Mouse (Mus musculus) neural tube, embryonic 11.5 days (tissue): Measurements from ENCODE around the gene Raet1e. TPM values are rescaled to one million over a fixed set of nuclear protein-coding genes. Genes with fewer than 3 reads are reported as not detected.
"Not testable (repeated sequence)": the region's sequence is repeated elsewhere in the genome, so short reads cannot be mapped to it uniquely, and the experiment has no call there.

Experiments
- ATAC-seq: fragments of 200-750 bp; cut with Nextera tagmentation; 2 replicates; pipeline ENCODE4 v1.8.0; 2017; ENCODE audit warnings: moderate number of reproducible peaks, mild to moderate bottlenecking, moderate TSS enrichment, moderate library complexity; ENCODE audit not compliant: insufficient read depth, low FRiP score, low TSS enrichment
- DNase-seq: peaks from one replicate; pipeline ENCODE4 v3.0.0-alpha.2; 2015; ENCODE audit warnings: low spot score
- H3K27ac ChIP-seq: fragments of 300-500 bp; sonication (generic); 2 replicates; pipeline ENCODE4 v1.5.1; 2014; ENCODE audit warnings: low read depth, mild to moderate bottlenecking, low read length
- H3K27me3 ChIP-seq: fragments of 300-500 bp; sonication (generic); 2 replicates; pipeline ENCODE4 v1.6.1; 2014; ENCODE audit warnings: mild to moderate bottlenecking, low read length, mixed read lengths; ENCODE audit not compliant: control insufficient read depth, insufficient read depth
- H3K36me3 ChIP-seq: fragments of 300-500 bp; sonication (generic); 2 replicates; pipeline ENCODE4 v1.6.1; 2014; ENCODE audit warnings: mild to moderate bottlenecking, low read length, moderate library complexity, mixed read lengths; ENCODE audit not compliant: control insufficient read depth, insufficient read depth
- H3K4me1 ChIP-seq: fragments of 300-500 bp; sonication (generic); 2 replicates; pipeline ENCODE4 v1.6.1; 2014; ENCODE audit warnings: low read length, mixed read lengths; ENCODE audit not compliant: control insufficient read depth, insufficient read depth
- H3K4me2 ChIP-seq: fragments of 300-500 bp; sonication (generic); 2 replicates; pipeline ENCODE4 v1.6.1; 2014; ENCODE audit warnings: low read depth, mild to moderate bottlenecking, moderate library complexity
- H3K4me3 ChIP-seq: fragments of 300-500 bp; sonication (generic); 2 replicates; pipeline ENCODE4 v1.5.1; 2014; ENCODE audit warnings: low read depth, low read length
- H3K9ac ChIP-seq: fragments of 300-500 bp; sonication (generic); 2 replicates; pipeline ENCODE4 v1.6.1; 2014; ENCODE audit warnings: mild to moderate bottlenecking, low read length
- H3K9me3 ChIP-seq: fragments of 300-500 bp; sonication (generic); 2 replicates; pipeline ENCODE4 v1.6.1; 2016; ENCODE audit warnings: low read length; ENCODE audit not compliant: control insufficient read depth
- WGBS: fragments of 180-500 bp; shearing (Covaris S2); extraction: QIAGEN DNeasy Blood & Tissue Kit; methylation state at CpG from one replicate; pipeline ENCODE4 v1.1.7; 2014; 5-methylcytosine and 5-hydroxymethylcytosine counted together
- polyA plus RNA-seq: library from polyadenylated mRNA; unstranded; fragments of >200 nt; fragmentation: Nextera tagmentation; extraction: Ambion mirVana; gene quantifications from 2 replicates; pipeline ENCODE4 v1.2.1, GENCODE M21; 2014

The Raet1e gene
- polyA plus RNA-seq, 1 experiment from 2014 or later: 10.4 TPM

DNA sequence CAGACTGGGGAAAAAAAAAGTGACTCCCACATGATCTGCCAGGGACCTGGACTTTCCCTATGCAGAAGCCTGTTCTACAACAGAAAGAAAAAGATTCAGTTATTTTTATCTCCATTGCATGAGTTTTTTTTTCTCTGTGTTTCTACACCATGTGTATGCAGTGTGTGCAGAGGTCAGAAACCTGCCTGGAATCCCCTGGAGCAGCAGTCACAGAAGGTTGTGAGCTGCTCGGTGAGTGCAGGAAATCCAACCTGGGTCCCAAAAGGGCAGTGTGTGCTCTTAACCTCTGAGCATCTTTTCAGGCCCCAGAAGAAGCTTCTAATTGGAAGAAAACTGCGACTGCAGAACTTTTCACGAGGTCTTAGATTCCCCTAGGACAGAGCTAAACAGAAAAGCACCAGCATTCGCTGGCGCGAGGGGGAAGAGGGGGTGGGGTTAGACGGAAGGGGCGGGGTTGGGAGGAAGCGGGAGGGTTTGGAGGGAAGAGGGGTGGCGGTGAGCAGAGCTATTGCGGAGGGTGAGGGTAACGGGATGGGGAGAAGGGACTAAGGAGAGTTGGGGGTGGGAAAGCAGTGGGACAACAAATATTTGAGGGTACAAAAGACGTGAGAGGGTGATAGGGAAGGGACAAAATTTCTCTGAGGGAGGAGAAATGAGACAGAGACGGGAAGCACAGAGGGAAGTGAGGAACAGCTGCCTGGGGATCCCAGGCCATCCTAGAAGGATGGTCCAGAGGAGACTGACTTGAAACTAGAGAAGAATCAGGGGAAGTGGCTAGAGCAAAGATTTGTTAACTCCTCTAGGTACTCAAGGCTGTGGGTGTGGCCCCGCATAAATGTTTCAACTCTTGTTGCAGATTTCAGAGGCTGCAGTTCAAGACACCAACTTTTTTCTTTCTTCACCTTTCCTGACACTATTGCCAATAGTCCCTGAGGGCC is 203.3 kb downstream of the Raet1e start:
- peak; percentile 70 for ATAC-seq
- not testable (repeated sequence) for H3K4me3 ChIP-seq, H3K9me3 ChIP-seq, H3K27ac ChIP-seq, H3K4me1 ChIP-seq, H3K27me3 ChIP-seq, H3K4me2 ChIP-seq, H3K9ac ChIP-seq, H3K36me3 ChIP-seq
- WGBS: 1% methylated on average over 7 of the region's 15 CpGs
- DNase-seq: peak; percentile 41

- not testable (repeated sequence) for H3K4me1 ChIP-seq, DNase-seq, H3K9ac ChIP-seq, ATAC-seq, H3K4me3 ChIP-seq, H3K36me3 ChIP-seq, H3K9me3 ChIP-seq, H3K4me2 ChIP-seq, H3K27ac ChIP-seq, H3K27me3 ChIP-seq
- WGBS: 68% methylated on average over 2 of the region's 2 CpGs
Measured at GRCm38 (mm10) chr10:22362466-22362865, 204.1 kb downstream of the Raet1e start.

DNA sequence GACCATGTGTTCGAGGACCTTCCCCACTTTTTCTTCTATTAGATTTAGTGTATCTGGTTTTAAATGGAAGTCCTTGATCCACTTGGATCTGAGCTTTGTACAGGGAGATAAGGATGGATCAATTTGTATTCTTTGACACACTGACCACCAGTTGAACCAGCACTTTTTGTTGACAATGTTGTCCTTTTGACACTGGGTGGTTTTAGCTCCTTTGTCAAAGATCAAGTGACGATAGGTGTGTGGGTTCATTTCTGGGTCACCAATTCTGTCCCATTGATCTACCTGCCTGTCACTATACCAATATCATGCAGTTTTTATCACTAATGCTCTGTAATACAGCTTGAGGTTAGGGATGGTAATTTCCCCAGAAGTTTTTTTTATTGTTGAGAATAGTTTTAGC is 206.5 kb downstream of the Raet1e start:
- DNase-seq, ATAC-seq: not testable (repeated sequence)

DNA sequence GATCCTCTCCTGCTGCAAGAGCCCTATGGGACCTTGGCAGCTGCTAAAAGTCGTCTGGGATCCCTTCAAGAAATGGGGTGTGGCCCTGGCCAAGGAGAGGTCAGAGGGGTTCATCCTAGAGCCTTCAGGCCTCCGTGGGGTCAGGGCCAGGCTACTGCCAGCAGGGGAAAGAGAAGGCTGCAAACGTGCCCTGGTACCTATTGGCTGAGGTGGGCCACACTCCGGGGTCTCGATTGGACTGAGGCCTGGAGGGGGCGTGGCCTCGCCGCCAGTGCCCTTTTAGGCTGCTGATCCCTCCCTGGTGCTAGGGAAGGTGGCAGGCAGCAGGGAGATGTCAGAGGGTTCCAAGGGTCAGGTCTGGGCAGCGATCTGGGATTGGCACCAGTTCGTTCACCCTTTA is 222.9 kb downstream of the Raet1e start:
- WGBS: 9% methylated on average over 6 of the region's 10 CpGs
- H3K4me3 ChIP-seq, H3K27ac ChIP-seq, H3K9me3 ChIP-seq, H3K36me3 ChIP-seq, H3K4me1 ChIP-seq, H3K9ac ChIP-seq, H3K4me2 ChIP-seq, H3K27me3 ChIP-seq: not testable (repeated sequence)
- DNase-seq: peak; percentile 9
- peak; percentile 62; the same call in 1 of the 2 replicates for ATAC-seq

More for the DNA sequence above, 206.5 kb downstream of the Raet1e start:
- H3K4me1 ChIP-seq, H3K9me3 ChIP-seq, H3K4me2 ChIP-seq, H3K27ac ChIP-seq, H3K4me3 ChIP-seq, H3K36me3 ChIP-seq, H3K27me3 ChIP-seq, H3K9ac ChIP-seq: not testable (repeated sequence)
- 76% methylated on average over 2 of the region's 2 CpGs for WGBS

DNA sequence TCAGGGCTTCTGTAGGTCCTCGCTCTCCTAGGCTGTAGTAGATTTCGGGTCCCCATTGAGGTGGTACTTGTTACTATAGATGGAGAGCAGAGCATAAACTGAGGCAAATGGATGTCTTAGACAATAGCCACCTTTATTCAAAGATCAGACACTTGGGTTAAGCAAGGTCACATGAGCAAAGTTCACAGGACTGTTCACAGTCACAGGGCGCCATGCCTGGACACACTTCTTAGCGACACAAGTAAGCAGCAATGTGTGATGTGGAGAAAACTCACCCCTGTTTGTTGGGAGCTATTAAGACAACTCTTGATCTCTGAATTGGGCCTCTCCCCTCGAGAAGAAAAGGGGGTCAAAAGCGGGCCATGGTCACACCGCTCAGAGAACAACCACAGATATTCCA is 231.8 kb downstream of the Raet1e start:
- 90% methylated on average over 7 of the region's 7 CpGs for WGBS
- H3K4me2 ChIP-seq, H3K9ac ChIP-seq, H3K27ac ChIP-seq, H3K4me3 ChIP-seq, H3K36me3 ChIP-seq, ATAC-seq, H3K27me3 ChIP-seq, H3K9me3 ChIP-seq, H3K4me1 ChIP-seq, DNase-seq: not testable (repeated sequence)

- WGBS: 85% methylated on average over 2 of the region's 5 CpGs
- H3K4me3 ChIP-seq, H3K9me3 ChIP-seq, ATAC-seq, H3K9ac ChIP-seq, DNase-seq, H3K4me2 ChIP-seq, H3K27me3 ChIP-seq, H3K27ac ChIP-seq, H3K36me3 ChIP-seq, H3K4me1 ChIP-seq: not testable (repeated sequence)
Measured at GRCm38 (mm10) chr10:22391616-22392015, 233.2 kb downstream of the Raet1e start.

DNA sequence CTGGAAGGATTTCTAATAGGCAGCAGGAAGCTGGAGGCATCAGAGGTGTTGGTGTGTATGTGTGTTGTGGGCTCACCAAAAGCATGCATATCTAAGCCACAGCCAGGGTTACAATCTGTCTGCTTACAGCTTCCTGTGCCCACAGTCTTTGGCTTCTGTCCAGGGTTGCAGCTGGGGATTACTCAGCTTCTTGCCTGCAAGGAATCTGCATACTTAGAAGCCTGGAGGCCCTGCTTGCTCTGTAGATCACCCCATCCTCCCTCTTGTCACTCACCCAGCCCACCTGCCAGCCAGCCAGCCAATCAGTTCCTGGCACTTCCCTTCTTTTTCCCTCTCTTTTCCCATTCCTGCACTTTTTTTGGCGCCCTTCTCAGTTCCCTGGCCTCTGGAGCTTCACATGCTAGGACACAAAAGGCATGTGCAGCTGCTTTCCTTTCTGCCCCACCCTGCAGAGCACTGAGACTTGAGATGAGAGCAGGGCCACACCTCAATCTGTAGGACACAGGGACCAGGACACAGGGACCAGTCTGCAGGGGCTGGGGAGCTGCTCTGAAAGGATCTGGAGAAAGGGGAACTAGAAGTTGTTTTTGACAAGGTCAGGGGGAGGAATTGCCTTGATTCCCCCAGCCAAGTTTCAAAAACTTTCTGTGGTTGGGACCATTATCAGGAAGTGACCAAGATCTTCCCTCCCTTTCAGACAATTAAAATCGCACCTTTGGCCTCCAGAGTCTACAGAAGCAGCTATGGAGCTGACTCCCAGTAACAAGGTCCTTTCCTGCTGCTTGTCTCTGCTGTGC is 234.9 kb downstream of the Raet1e start:
- H3K4me1 ChIP-seq, H3K27me3 ChIP-seq, H3K4me3 ChIP-seq, H3K36me3 ChIP-seq, H3K9me3 ChIP-seq, H3K4me2 ChIP-seq, ATAC-seq, H3K27ac ChIP-seq, DNase-seq, H3K9ac ChIP-seq: not testable (repeated sequence)
- WGBS: no CpG with 5 or more reads among the region's 2 CpGs

- not testable (repeated sequence) for H3K36me3 ChIP-seq, DNase-seq, H3K4me2 ChIP-seq, H3K4me1 ChIP-seq, ATAC-seq, H3K9ac ChIP-seq, H3K27ac ChIP-seq, H3K27me3 ChIP-seq, H3K4me3 ChIP-seq, H3K9me3 ChIP-seq
- 8% methylated on average over 1 of the region's 1 CpGs for WGBS
Measured at GRCm38 (mm10) chr10:22396680-22397079, 238.3 kb downstream of the Raet1e start.
